Mouse (Mus musculus): ENCODE results near the gene Ube2o.

GRCm38 (mm10) chr11:116555572-116555971, 25.7 kb downstream of the Ube2o start:
- TF ChIP-seq CTCF (IDR thresholded peaks at IDR 0.05; ENCODE audit: low read depth, low read length) (no peak), POLR2A (IDR thresholded peaks at IDR 0.05; ENCODE audit: insufficient read depth, low read length) (no peak), EP300 (IDR thresholded peaks at IDR 0.05; ENCODE audit: insufficient read depth, low read depth, low read length) (no peak)

Data from ES-Bruce4 (cell line).